Mouse (Mus musculus): Measurements from ENCODE around the gene Tnrc6b. TPM values are rescaled to one million over a fixed set of nuclear protein-coding genes. Genes with fewer than 3 reads are reported as not detected.

Gene Tnrc6b
- polyA plus RNA-seq, 2 experiments, result 8.1 to 8.8 TPM

- Histone ChIP-seq H3K27me3 (ENCODE audit: control insufficient read depth, insufficient read depth, low read length) (no peaks in the 10 kb centered on the region), H3K4me1 (replicated peaks; ENCODE audit: control insufficient read depth in 2 of 2, insufficient read depth in 2 of 2, low read length in 1 of 2) (peaks cover 32 to 40% of the 10 kb centered on the region in 2 experiments), H3K9ac (replicated peaks) (no peak overlapping the region), H3K27ac (no peak overlapping the region), H3K36me3 (replicated peaks; ENCODE audit: control insufficient read depth, insufficient read depth, low read depth) (no peaks in the 10 kb centered on the region), H3K4me2 (ENCODE audit: low read depth) (no peak overlapping the region), H3K4me3 (ENCODE audit: insufficient read depth in 1 of 2, low read depth in 2 of 2, low read length in 2 of 2) (no peak overlapping the region), H3K9me3 (ENCODE audit: control insufficient read depth, low read length) (no peaks in the 10 kb centered on the region)
- WGBS (ENCODE audit: insufficient replicate concordance), result 78% methylated on average over 6 of the region's 6 CpGs
- ATAC-seq (ENCODE audit: insufficient read depth) (no peak), DNase-seq (ENCODE audit: low read depth in 3 of 3, low spot score in 3 of 3) (no peak)
- TF ChIP-seq CTCF (IDR thresholded peaks at IDR 0.05; ENCODE audit: low read depth) (no peak), EP300 (IDR thresholded peaks at IDR 0.05; ENCODE audit: low read depth) (no peak)
These were observed 42.2 kb downstream of the Tnrc6b start for GRCm38 (mm10) chr15:80753351-80753750.

GRCm38 (mm10) chr15:80754103-80754502, 43.0 kb downstream of the Tnrc6b start:
- DNase-seq (ENCODE audit: low read depth in 3 of 3, low spot score in 3 of 3) (no peak), ATAC-seq (ENCODE audit: insufficient read depth) (peak; percentile 35; the same call in 1 of the 2 replicates)
- Histone ChIP-seq H3K4me1 (replicated peaks; ENCODE audit: control insufficient read depth in 2 of 2, insufficient read depth in 2 of 2, low read length in 1 of 2) (peaks cover 27 to 33% of the 10 kb centered on the region in 2 experiments), H3K27ac (no peak overlapping the region; the same call in none of the 2 replicates), H3K4me2 (ENCODE audit: low read depth) (no peak overlapping the region), H3K27me3 (ENCODE audit: control insufficient read depth, insufficient read depth, low read length) (no peaks in the 10 kb centered on the region), H3K9me3 (ENCODE audit: control insufficient read depth, low read length) (no peaks in the 10 kb centered on the region), H3K36me3 (replicated peaks; ENCODE audit: control insufficient read depth, insufficient read depth, low read depth) (no peaks in the 10 kb centered on the region), H3K9ac (replicated peaks) (no peak overlapping the region; the same call in 1 of the 2 replicates), H3K4me3 (ENCODE audit: insufficient read depth in 1 of 2, low read depth in 2 of 2, low read length in 2 of 2) (no peak overlapping the region)
- WGBS (ENCODE audit: insufficient replicate concordance), result 82% methylated on average over 1 of the region's 1 CpGs
- no peak for TF ChIP-seq EP300 (IDR thresholded peaks at IDR 0.05; ENCODE audit: low read depth)
- TF ChIP-seq CTCF (IDR thresholded peaks at IDR 0.05; ENCODE audit: low read depth), result no peak

GRCm38 (mm10) chr15:80759451-80759850, 48.3 kb downstream of the Tnrc6b start:
- H3K4me1 ChIP-seq (replicated peaks; ENCODE audit: control insufficient read depth in 2 of 2, insufficient read depth in 2 of 2, low read length in 1 of 2), result peaks cover 48 to 51% of the 10 kb centered on the region in 2 experiments
- no peak overlapping the region for H3K4me3 ChIP-seq (ENCODE audit: insufficient read depth in 1 of 2, low read depth in 2 of 2, low read length in 2 of 2)
- H3K36me3 ChIP-seq (replicated peaks; ENCODE audit: control insufficient read depth, insufficient read depth, low read depth), result no peaks in the 10 kb centered on the region
- no peak overlapping the region for H3K4me2 ChIP-seq (ENCODE audit: low read depth)
- H3K9me3 ChIP-seq (ENCODE audit: control insufficient read depth, low read length), result no peaks in the 10 kb centered on the region
- TF ChIP-seq CTCF (IDR thresholded peaks at IDR 0.05; ENCODE audit: low read depth) (no peak), EP300 (IDR thresholded peaks at IDR 0.05; ENCODE audit: low read depth) (no peak)
- no peak for ATAC-seq (ENCODE audit: insufficient read depth)
- 87% methylated on average over 9 of the region's 9 CpGs for WGBS (ENCODE audit: insufficient replicate concordance)
- no peak overlapping the region for H3K27ac ChIP-seq
- H3K9ac ChIP-seq (replicated peaks), result no peak overlapping the region
- no peaks in the 10 kb centered on the region for H3K27me3 ChIP-seq (ENCODE audit: control insufficient read depth, insufficient read depth, low read length)
- no peak for DNase-seq (ENCODE audit: low read depth in 3 of 3, low spot score in 3 of 3)

- WGBS (ENCODE audit: insufficient replicate concordance), result 47% methylated on average over 3 of the region's 3 CpGs
- Histone ChIP-seq H3K9me3 (ENCODE audit: control insufficient read depth, low read length) (no peaks in the 10 kb centered on the region), H3K27ac (peak overlapping the region; percentile 93), H3K4me1 (replicated peaks; ENCODE audit: control insufficient read depth in 2 of 2, insufficient read depth in 2 of 2, low read length in 1 of 2) (peaks cover 45 to 50% of the 10 kb centered on the region in 2 experiments), H3K9ac (replicated peaks) (peak overlapping the region; percentile 52), H3K4me3 (ENCODE audit: insufficient read depth in 1 of 2, low read depth in 2 of 2, low read length in 2 of 2) (no peak overlapping the region; a peak in 2 of 4 replicates), H3K36me3 (replicated peaks; ENCODE audit: control insufficient read depth, insufficient read depth, low read depth) (no peaks in the 10 kb centered on the region), H3K27me3 (ENCODE audit: control insufficient read depth, insufficient read depth, low read length) (no peaks in the 10 kb centered on the region), H3K4me2 (ENCODE audit: low read depth) (peak overlapping the region; percentile 68)
- DNase-seq (ENCODE audit: low read depth in 3 of 3, low spot score in 3 of 3) (no peak), ATAC-seq (ENCODE audit: insufficient read depth) (peak; percentile 63)
- no peak for TF ChIP-seq EP300 (IDR thresholded peaks at IDR 0.05; ENCODE audit: low read depth)
- no peak for TF ChIP-seq CTCF (IDR thresholded peaks at IDR 0.05; ENCODE audit: low read depth)
These were observed 49.4 kb downstream of the Tnrc6b start for GRCm38 (mm10) chr15:80760504-80760903.

GRCm38 (mm10) chr15:80760935-80761334, 49.8 kb downstream of the Tnrc6b start:
- peak overlapping the region; percentile 42 for H3K4me3 ChIP-seq (ENCODE audit: insufficient read depth in 1 of 2, low read depth in 2 of 2, low read length in 2 of 2)
- peaks cover 45 to 50% of the 10 kb centered on the region in 2 experiments for H3K4me1 ChIP-seq (replicated peaks; ENCODE audit: control insufficient read depth in 2 of 2, insufficient read depth in 2 of 2, low read length in 1 of 2)
- H3K9me3 ChIP-seq (ENCODE audit: control insufficient read depth, low read length), result no peaks in the 10 kb centered on the region
- ATAC-seq (ENCODE audit: insufficient read depth) (peak; percentile 99), DNase-seq (ENCODE audit: low read depth in 3 of 3, low spot score in 3 of 3) (peak; percentile 89 to 96 (median 93))
- peak overlapping the region; percentile 93 for H3K27ac ChIP-seq
- H3K9ac ChIP-seq (replicated peaks), result peak overlapping the region; percentile 52
- TF ChIP-seq CTCF (IDR thresholded peaks at IDR 0.05; ENCODE audit: low read depth) (no peak), EP300 (IDR thresholded peaks at IDR 0.05; ENCODE audit: low read depth) (peak; percentile 98)
- H3K36me3 ChIP-seq (replicated peaks; ENCODE audit: control insufficient read depth, insufficient read depth, low read depth), result no peaks in the 10 kb centered on the region
- peak overlapping the region; percentile 68 for H3K4me2 ChIP-seq (ENCODE audit: low read depth)
- H3K27me3 ChIP-seq (ENCODE audit: control insufficient read depth, insufficient read depth, low read length), result no peaks in the 10 kb centered on the region
- WGBS (ENCODE audit: insufficient replicate concordance), result 14% methylated on average over 8 of the region's 8 CpGs
